Mouse (Mus musculus) embryonic fibroblast, embryonic 13.5 days (primary cell): ENCODE measurements around the gene Atf5. TPM values are rescaled to one million over a fixed set of nuclear protein-coding genes. Genes with fewer than 3 reads are reported as not detected.

Experiments used
- H3K27ac ChIP-seq: 2 replicates; pipeline ENCODE4 v1.5.1; 2012; ENCODE audit warnings: low read length, control low read depth, inconsistent platforms; ENCODE audit not compliant: insufficient read depth
- H3K4me1 ChIP-seq: 2 replicates; pipeline ENCODE4 v1.6.1; 2011; ENCODE audit warnings: low read length; ENCODE audit not compliant: control insufficient read depth, insufficient read depth
- H3K4me3 ChIP-seq: 2 replicates; pipeline ENCODE4 v1.5.1; 2011; ENCODE audit warnings: mild to moderate bottlenecking, control low read depth, low read length; ENCODE audit not compliant: insufficient read depth
- CTCF ChIP-seq: IDR thresholded peaks from 2 replicates; pipeline ENCODE4 v1.5.1; 2011; ENCODE audit warnings: mild to moderate bottlenecking, control low read depth, low read length, moderate library complexity, borderline replicate concordance; ENCODE audit not compliant: insufficient read depth
- POLR2A ChIP-seq: IDR thresholded peaks from 2 replicates; pipeline ENCODE4 v1.6.1; 2011; ENCODE audit warnings: low read depth, mild to moderate bottlenecking, control low read depth, low read length, moderate library complexity
- polyA plus RNA-seq: library from polyadenylated mRNA; stranded (reverse); fragments of >200 nt; gene quantifications from 2 replicates; pipeline ENCODE4 v1.2.4, GENCODE M21; 2011; ENCODE audit warnings: low read depth; ENCODE audit not compliant: missing spikeins, insufficient read length

The Atf5 gene
- polyA plus RNA-seq, 1 experiment: 471 TPM

DNA sequence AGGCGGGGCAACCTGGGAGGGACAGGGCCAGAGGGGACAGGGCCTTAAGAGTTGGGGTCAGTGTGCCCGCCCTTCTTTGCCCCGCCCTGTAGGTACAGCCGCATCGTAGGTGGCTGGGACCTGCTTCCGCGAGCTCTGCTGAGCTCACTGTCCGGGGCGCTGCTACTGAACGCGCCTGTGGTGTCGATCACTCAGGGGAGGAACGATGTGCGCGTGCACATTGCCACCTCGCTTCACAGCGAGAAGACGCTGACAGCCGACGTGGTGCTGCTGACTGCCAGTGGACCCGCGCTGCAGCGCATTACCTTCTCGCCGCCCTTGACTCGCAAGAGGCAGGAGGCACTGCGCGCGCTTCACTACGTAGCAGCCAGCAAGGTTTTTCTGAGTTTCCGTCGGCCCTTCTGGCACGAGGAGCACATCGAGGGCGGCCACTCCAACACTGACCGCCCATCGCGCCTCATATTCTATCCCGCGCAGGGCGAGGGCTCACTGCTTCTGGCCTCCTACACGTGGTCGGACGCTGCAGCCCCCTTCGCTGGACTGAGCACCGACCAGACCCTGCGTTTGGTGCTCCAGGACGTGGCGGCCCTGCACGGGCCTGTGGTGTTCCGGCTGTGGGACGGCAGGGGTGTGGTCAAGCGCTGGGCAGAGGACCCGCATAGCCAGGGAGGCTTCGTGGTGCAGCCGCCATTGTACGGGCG lies 23.2 kb upstream of the Atf5 start:
- no peak for TF ChIP-seq POLR2A
- TF ChIP-seq CTCF: no peak
- Histone ChIP-seq H3K4me3 (no peak overlapping the region), H3K27ac (no peak overlapping the region), H3K4me1 (no peaks in the 10 kb centered on the region)

DNA sequence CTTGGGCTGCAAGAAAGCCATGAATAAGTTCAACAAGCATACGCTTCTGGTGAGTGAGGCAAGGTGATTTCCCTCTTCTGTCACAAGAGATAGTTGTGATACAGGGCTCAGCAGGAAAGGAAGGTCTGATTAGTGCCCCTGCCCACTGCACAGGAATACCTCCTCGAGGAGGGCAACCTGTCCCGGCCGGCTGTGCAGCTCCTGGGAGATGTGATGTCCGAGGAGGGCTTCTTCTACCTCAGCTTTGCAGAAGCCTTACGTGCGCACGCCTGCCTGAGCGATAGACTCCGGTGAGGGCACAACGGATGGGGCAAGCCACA lies 22.7 kb upstream of the Atf5 start:
- no peak overlapping the region for H3K4me3 ChIP-seq
- no peak overlapping the region for H3K27ac ChIP-seq
- TF ChIP-seq POLR2A (no peak), CTCF (no peak)
- no peaks in the 10 kb centered on the region for H3K4me1 ChIP-seq

GRCm38 (mm10) chr7:44838073-44838472 lies 21.6 kb upstream of the Atf5 start:
- H3K27ac ChIP-seq: no peak overlapping the region
- no peak overlapping the region for H3K4me3 ChIP-seq
- TF ChIP-seq CTCF (no peak), POLR2A (no peak)
- no peaks in the 10 kb centered on the region for H3K4me1 ChIP-seq

- Histone ChIP-seq H3K4me3 (no peak overlapping the region), H3K4me1 (no peaks in the 10 kb centered on the region), H3K27ac (no peak overlapping the region)
- TF ChIP-seq CTCF: no peak
- no peak for TF ChIP-seq POLR2A
These were observed 20.1 kb upstream of the Atf5 start for GRCm38 (mm10) chr7:44836423-44837053.

DNA sequence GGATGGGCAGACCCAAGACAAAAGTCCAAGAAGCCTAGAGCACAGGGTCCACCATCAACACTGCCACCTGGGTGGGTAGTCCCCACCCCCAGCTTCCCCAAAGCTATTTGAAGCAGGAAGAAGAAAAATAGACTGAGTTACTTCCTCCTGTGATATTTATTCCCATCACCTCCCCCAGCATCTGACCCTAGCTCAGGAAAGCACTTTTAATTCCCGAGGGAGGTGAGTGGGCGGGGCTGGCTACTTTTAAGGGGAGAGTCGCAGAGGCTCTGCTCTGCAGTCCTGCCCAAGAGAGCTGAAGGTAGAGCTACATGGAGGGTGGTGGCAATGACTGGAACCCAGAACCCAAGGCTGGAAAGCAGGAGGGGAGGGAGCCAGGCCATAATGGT lies 19.6 kb upstream of the Atf5 start:
- no peak overlapping the region for H3K4me3 ChIP-seq
- H3K4me1 ChIP-seq: no peaks in the 10 kb centered on the region
- TF ChIP-seq CTCF: no peak
- no peak for TF ChIP-seq POLR2A
- no peak overlapping the region for H3K27ac ChIP-seq

DNA sequence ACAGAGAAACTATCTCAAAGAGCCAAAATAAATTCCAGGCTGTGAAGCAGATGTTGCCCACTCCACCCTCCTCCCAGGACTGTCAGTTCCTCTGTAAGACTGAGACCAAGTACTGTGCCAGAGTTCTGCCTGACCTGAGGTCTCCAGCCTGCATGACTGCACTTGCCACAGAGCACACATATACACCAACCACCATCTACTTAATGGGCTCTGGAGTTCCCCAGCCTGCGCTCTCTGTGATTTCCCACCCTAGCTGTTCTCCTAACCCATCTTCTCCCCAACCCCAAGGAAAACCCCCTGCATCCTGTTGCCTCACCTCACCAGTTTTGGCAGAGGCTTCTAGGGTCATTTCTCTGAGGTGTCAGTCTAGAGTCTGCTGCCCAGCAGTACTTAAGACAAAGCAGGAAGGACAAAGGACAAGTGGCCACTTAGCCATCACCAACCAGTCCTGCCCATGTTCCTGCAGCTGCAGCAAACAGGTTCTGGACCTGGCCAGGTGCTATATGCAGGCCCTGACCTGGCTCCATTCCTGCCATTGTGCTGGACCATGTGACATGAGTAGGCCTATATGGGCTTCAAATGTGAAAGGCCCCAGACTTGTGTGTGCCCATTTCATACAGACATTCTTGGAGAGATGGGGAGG lies 19.0 kb upstream of the Atf5 start:
- H3K4me1 ChIP-seq: no peaks in the 10 kb centered on the region
- no peak overlapping the region for H3K27ac ChIP-seq
- H3K4me3 ChIP-seq: no peak overlapping the region
- no peak for TF ChIP-seq CTCF
- TF ChIP-seq POLR2A: no peak

DNA sequence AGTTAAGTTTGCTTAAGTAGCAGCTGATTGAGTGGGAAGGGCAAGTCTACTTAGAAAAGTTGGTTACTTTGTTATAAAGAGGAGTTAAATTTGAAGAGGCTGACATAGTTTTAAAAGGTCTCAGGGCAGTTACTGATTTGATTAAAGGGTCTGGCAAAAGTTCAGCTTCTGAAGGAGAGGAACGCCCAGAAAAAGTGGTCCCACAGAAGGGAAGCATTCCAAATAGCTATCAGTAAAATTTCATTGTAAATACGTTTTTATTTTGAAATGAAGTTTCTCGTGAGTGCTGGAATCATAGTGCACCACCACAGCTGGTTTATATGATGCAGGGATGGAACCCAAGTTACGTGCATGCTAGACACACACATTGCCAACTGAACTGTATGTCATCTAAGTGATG lies 16.3 kb upstream of the Atf5 start:
- TF ChIP-seq CTCF (no peak), POLR2A (no peak)
- Histone ChIP-seq H3K27ac (no peak overlapping the region; the same call in 1 of the 2 replicates), H3K4me1 (no peaks in the 10 kb centered on the region), H3K4me3 (no peak overlapping the region)

GRCm38 (mm10) chr7:44828706-44829105 lies 12.2 kb upstream of the Atf5 start:
- Histone ChIP-seq H3K4me3 (no peak overlapping the region), H3K4me1 (peaks cover 15% of the 10 kb centered on the region), H3K27ac (no peak overlapping the region)
- no peak for TF ChIP-seq CTCF
- no peak for TF ChIP-seq POLR2A

GRCm38 (mm10) chr7:44826771-44827170 lies 10.3 kb upstream of the Atf5 start:
- no peak overlapping the region for H3K4me3 ChIP-seq
- peaks cover 15% of the 10 kb centered on the region for H3K4me1 ChIP-seq
- no peak overlapping the region; the same call in 1 of the 2 replicates for H3K27ac ChIP-seq
- no peak for TF ChIP-seq CTCF
- TF ChIP-seq POLR2A: no peak

- Histone ChIP-seq H3K4me1 (peaks cover 24% of the 10 kb centered on the region), H3K27ac (no peak overlapping the region), H3K4me3 (no peak overlapping the region)
- TF ChIP-seq POLR2A: no peak
- TF ChIP-seq CTCF: peak; percentile 44; the same call in 1 of the 2 replicates
These were observed 8.4 kb upstream of the Atf5 start for GRCm38 (mm10) chr7:44824872-44825271.
